Mouse (Mus musculus): ENCODE results near the gene Gstt3. TPM values are rescaled to one million over a fixed set of nuclear protein-coding genes. Genes with fewer than 3 reads are reported as not detected.
A peak's percentile ranks its signal among the peaks of the same experiment; 100 is the strongest.
"Not testable (repeated sequence)": the region's sequence is repeated elsewhere in the genome, so short reads cannot be mapped to it uniquely, and the experiment has no call there.

Gstt3 gene
- polyA plus RNA-seq, 1 experiment = 14.0 TPM

- no peak for TF ChIP-seq POLR2A (IDR thresholded peaks at IDR 0.05; ENCODE audit: low read depth, low read length)
- TF ChIP-seq CTCF (IDR thresholded peaks at IDR 0.05; ENCODE audit: borderline replicate concordance, insufficient read depth, low read length) = no peak
- Histone ChIP-seq H3K4me3 (ENCODE audit: insufficient read depth, low read length) (no peak overlapping the region), H3K4me1 (ENCODE audit: control insufficient read depth, insufficient read depth, low read length) (no peaks in the 10 kb centered on the region), H3K27ac (ENCODE audit: insufficient read depth, low read length) (no peak overlapping the region)
These were observed 7.1 kb upstream of the Gstt3 start for GRCm38 (mm10) chr10:75788277-75788676.

- no peak overlapping the region for H3K27ac ChIP-seq (ENCODE audit: insufficient read depth, low read length)
- no peak for TF ChIP-seq CTCF (IDR thresholded peaks at IDR 0.05; ENCODE audit: borderline replicate concordance, insufficient read depth, low read length)
- TF ChIP-seq POLR2A (IDR thresholded peaks at IDR 0.05; ENCODE audit: low read depth, low read length) = no peak
- H3K4me1 ChIP-seq (ENCODE audit: control insufficient read depth, insufficient read depth, low read length) = no peaks in the 10 kb centered on the region
- H3K4me3 ChIP-seq (ENCODE audit: insufficient read depth, low read length) = no peak overlapping the region
These were observed 4.2 kb upstream of the Gstt3 start for GRCm38 (mm10) chr10:75785442-75785841.

- TF ChIP-seq CTCF (IDR thresholded peaks at IDR 0.05; ENCODE audit: borderline replicate concordance, insufficient read depth, low read length) (no peak), POLR2A (IDR thresholded peaks at IDR 0.05; ENCODE audit: low read depth, low read length) (no peak)
- no peaks in the 10 kb centered on the region; the same call in 1 of the 2 replicates for H3K4me1 ChIP-seq (ENCODE audit: control insufficient read depth, insufficient read depth, low read length)
- H3K4me3 ChIP-seq (ENCODE audit: insufficient read depth, low read length) = no peak overlapping the region
- H3K27ac ChIP-seq (ENCODE audit: insufficient read depth, low read length) = no peak overlapping the region
These were observed 1.7 kb downstream of the Gstt3 start for GRCm38 (mm10) chr10:75779206-75780174.

DNA sequence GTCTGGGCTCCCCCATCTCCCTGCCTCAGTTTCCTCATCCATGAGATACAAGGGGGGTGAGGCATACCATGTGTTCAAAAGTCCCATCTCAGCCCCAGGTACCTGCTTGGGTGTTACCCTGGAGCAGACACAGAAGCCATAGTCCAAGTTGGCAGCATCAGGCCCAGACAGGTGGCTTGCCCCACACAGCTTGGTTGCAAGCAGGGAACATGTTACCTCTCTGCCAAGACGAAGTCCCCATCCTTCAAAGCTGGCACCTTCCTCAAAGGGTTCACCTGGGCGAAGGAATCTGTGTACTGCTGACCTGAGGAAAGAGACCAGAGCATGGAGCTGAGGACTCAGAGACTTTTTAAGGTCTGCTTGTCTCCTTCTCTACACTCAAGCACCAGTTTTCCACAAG is 3.3 kb downstream of the Gstt3 start:
- Histone ChIP-seq H3K27ac (ENCODE audit: insufficient read depth, low read length) (no peak overlapping the region), H3K4me1 (ENCODE audit: control insufficient read depth, insufficient read depth, low read length) (no peaks in the 10 kb centered on the region; the same call in 1 of the 2 replicates), H3K4me3 (ENCODE audit: insufficient read depth, low read length) (no peak overlapping the region)
- TF ChIP-seq CTCF (IDR thresholded peaks at IDR 0.05; ENCODE audit: borderline replicate concordance, insufficient read depth, low read length) (no peak), POLR2A (IDR thresholded peaks at IDR 0.05; ENCODE audit: low read depth, low read length) (no peak)

GRCm38 (mm10) chr10:75776562-75776961 is 4.7 kb downstream of the Gstt3 start:
- Histone ChIP-seq H3K4me1 (ENCODE audit: control insufficient read depth, insufficient read depth, low read length) (no peaks in the 10 kb centered on the region; the same call in 1 of the 2 replicates), H3K4me3 (ENCODE audit: insufficient read depth, low read length) (no peak overlapping the region), H3K27ac (ENCODE audit: insufficient read depth, low read length) (no peak overlapping the region)
- TF ChIP-seq POLR2A (IDR thresholded peaks at IDR 0.05; ENCODE audit: low read depth, low read length) (no peak), CTCF (IDR thresholded peaks at IDR 0.05; ENCODE audit: borderline replicate concordance, insufficient read depth, low read length) (no peak)

DNA sequence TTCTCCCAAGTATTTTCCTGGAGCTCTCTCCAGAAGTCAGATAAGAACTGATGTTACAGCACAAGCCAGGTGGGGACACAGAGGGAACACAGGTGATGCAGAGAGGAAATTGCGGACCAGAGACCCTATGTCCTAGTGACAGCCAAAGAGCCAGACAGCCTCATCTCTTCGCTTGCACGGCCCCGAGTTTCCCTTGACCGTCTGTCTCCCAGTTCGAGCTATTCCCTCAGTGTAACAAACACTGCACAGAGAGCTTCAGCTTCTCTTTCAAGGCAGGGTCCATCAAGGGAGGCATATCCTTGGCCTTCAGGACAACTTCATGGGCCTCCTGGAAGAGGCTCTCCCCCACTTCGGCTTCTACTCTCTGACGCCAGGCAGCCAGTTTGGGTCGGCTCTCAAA is 6.6 kb downstream of the Gstt3 start:
- no peak overlapping the region for H3K27ac ChIP-seq (ENCODE audit: insufficient read depth, low read length)
- no peaks in the 10 kb centered on the region; the same call in 1 of the 2 replicates for H3K4me1 ChIP-seq (ENCODE audit: control insufficient read depth, insufficient read depth, low read length)
- no peak overlapping the region for H3K4me3 ChIP-seq (ENCODE audit: insufficient read depth, low read length)
- TF ChIP-seq CTCF (IDR thresholded peaks at IDR 0.05; ENCODE audit: borderline replicate concordance, insufficient read depth, low read length) (no peak), POLR2A (IDR thresholded peaks at IDR 0.05; ENCODE audit: low read depth, low read length) (no peak)

GRCm38 (mm10) chr10:75774102-75774501 is 7.1 kb downstream of the Gstt3 start:
- H3K27ac ChIP-seq (ENCODE audit: insufficient read depth, low read length) = no peak overlapping the region
- H3K4me3 ChIP-seq (ENCODE audit: insufficient read depth, low read length) = no peak overlapping the region
- TF ChIP-seq CTCF (IDR thresholded peaks at IDR 0.05; ENCODE audit: borderline replicate concordance, insufficient read depth, low read length) (no peak), POLR2A (IDR thresholded peaks at IDR 0.05; ENCODE audit: low read depth, low read length) (no peak)
- H3K4me1 ChIP-seq (ENCODE audit: control insufficient read depth, insufficient read depth, low read length) = no peaks in the 10 kb centered on the region

- Histone ChIP-seq H3K27ac (ENCODE audit: insufficient read depth, low read length) (no peak within 1 kb of the TSS), H3K4me3 (ENCODE audit: insufficient read depth, low read length) (peak within 1 kb of the TSS; percentile 80), H3K4me1 (ENCODE audit: control insufficient read depth, insufficient read depth, low read length) (no peaks in the 10 kb centered on the region)
- TF ChIP-seq POLR2A (IDR thresholded peaks at IDR 0.05; ENCODE audit: low read depth, low read length) = peak; percentile 94
- no peak for TF ChIP-seq CTCF (IDR thresholded peaks at IDR 0.05; ENCODE audit: borderline replicate concordance, insufficient read depth, low read length)
These were observed 8.2 kb downstream of the Gstt3 start, which contains the start of gene Ddt for GRCm38 (mm10) chr10:75772795-75773664. Gene Ddt, minus strand, starts transcription at chr10:75773414.

DNA sequence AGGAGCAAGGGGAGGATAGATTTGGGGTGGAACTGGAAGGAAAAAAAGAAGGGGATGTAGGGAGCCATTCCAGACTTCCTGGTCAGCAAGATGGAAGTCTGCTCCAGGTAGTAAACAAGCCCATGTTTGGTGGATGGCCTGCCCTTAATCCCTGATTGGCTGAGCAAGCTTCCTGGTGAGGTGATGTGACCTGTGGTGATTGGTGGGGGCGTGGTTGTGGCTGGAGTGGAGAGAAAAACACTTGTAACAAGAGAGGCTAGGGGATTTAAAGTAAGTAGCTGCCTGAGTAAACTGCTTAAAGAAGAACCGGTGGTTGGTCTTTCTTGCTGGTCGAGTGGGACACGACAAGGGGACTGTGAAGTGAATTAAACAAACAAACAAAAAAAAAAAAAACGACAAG is 13.5 kb downstream of the Gstt3 start:
- not testable (repeated sequence) for H3K27ac ChIP-seq (ENCODE audit: insufficient read depth, low read length); H3K4me1 ChIP-seq (ENCODE audit: control insufficient read depth, insufficient read depth, low read length); H3K4me3 ChIP-seq (ENCODE audit: insufficient read depth, low read length)
